Mouse (Mus musculus) MEL (cell line): Measurements from ENCODE around the gene Ifna15. TPM values are rescaled to one million over a fixed set of nuclear protein-coding genes. Genes with fewer than 3 reads are reported as not detected.

Experiments used
- polyA plus RNA-seq, 2 experiments: library from polyadenylated mRNA; stranded (reverse) in 1 of 2; unstranded in 1 of 2; fragments of >175 nt in 1 of 2; fragments of >200 nt in 1 of 2; gene quantifications; 2 replicates each; pipeline versions ENCODE4 v1.2.1 to v1.2.4; 2012; ENCODE audit warnings: low replicate concordance in 2 of 2, low read depth in 1 of 2; ENCODE audit not compliant: insufficient read length in 2 of 2, insufficient read depth in 1 of 2, missing spikeins in 1 of 2
- total RNA-seq: library from RNA; depleted of rRNA; stranded (reverse); fragments of 300-350 nt; gene quantifications from 2 replicates; pipeline ENCODE4 v1.2.3, GENCODE M21; 2012; rRNA removed

The Ifna15 gene
- total and polyA plus RNA-seq, 3 experiments, result not detected

Other genes starting within 250 kb of the Ifna15 start
- 0.19 and 0.39 TPM in 2 replicates for gene Hacd4, start 119.3 kb downstream of the Ifna15 start, total RNA-seq
- gene Hacd4, start 119.3 kb downstream of the Ifna15 start, polyA plus RNA-seq, result under 1 TPM in 1 of 2 experiments, not detected in 1; 0.64 TPM
- gene Ifnb1, start 35.5 kb downstream of the Ifna15 start, total RNA-seq, result not detected in 2 replicates
- gene Ifnb1, start 35.5 kb downstream of the Ifna15 start, polyA plus RNA-seq, result not detected
- gene Ifna14, start 13.6 kb upstream of the Ifna15 start, total RNA-seq, result not detected in 2 replicates
- gene Ifna14, start 13.6 kb upstream of the Ifna15 start, polyA plus RNA-seq, result not detected
- not detected in 2 replicates for gene Ifna9, start 34.1 kb upstream of the Ifna15 start, total RNA-seq
- not detected for gene Ifna9, start 34.1 kb upstream of the Ifna15 start, polyA plus RNA-seq
- not detected in 2 replicates for gene Ifna12, start 45.1 kb upstream of the Ifna15 start, total RNA-seq
- not detected for gene Ifna12, start 45.1 kb upstream of the Ifna15 start, polyA plus RNA-seq
- gene C87499, start 76.2 kb upstream of the Ifna15 start, total RNA-seq, result not detected in 2 replicates
- gene C87499, start 76.2 kb upstream of the Ifna15 start, polyA plus RNA-seq, result not detected
- gene Ifna13, start 86.2 kb upstream of the Ifna15 start, total RNA-seq, result not detected in 2 replicates
- gene Ifna13, start 86.2 kb upstream of the Ifna15 start, polyA plus RNA-seq, result not detected
- gene Ifna16, start 118.7 kb upstream of the Ifna15 start, total RNA-seq, result not detected in 2 replicates
- not detected for gene Ifna16, start 118.7 kb upstream of the Ifna15 start, polyA plus RNA-seq
- gene Ifna2, start 125.7 kb upstream of the Ifna15 start, total RNA-seq, result not detected in 2 replicates
- gene Ifna2, start 125.7 kb upstream of the Ifna15 start, polyA plus RNA-seq, result not detected
- not detected in 2 replicates for gene Ifnab, start 133.1 kb upstream of the Ifna15 start, total RNA-seq
- gene Ifnab, start 133.1 kb upstream of the Ifna15 start, polyA plus RNA-seq, result not detected
- 7.8 and 9.8 TPM in 2 replicates for gene Gm26566, start 163.6 kb upstream of the Ifna15 start, total RNA-seq
- gene Gm26566, start 163.6 kb upstream of the Ifna15 start, polyA plus RNA-seq, result under 1 TPM in 1 of 2 experiments, not detected in 1; 0.40 TPM
- gene Klhl9, start 164.2 kb upstream of the Ifna15 start, total RNA-seq, result 33.9 and 35.1 TPM in 2 replicates
- gene Klhl9, start 164.2 kb upstream of the Ifna15 start, polyA plus RNA-seq, result 10 to 100 TPM; 16.6 to 69.5 TPM
- not detected in 2 replicates for gene Gm13271, start 196.6 kb upstream of the Ifna15 start, total RNA-seq
- not detected for gene Gm13271, start 196.6 kb upstream of the Ifna15 start, polyA plus RNA-seq
- gene Gm13283, start 201.9 kb upstream of the Ifna15 start, total RNA-seq, result not detected in 2 replicates
- gene Gm13283, start 201.9 kb upstream of the Ifna15 start, polyA plus RNA-seq, result not detected
- gene Gm13290, start 215.6 kb upstream of the Ifna15 start, total RNA-seq, result not detected in 2 replicates
- gene Gm13290, start 215.6 kb upstream of the Ifna15 start, polyA plus RNA-seq, result under 1 TPM in 1 of 2 experiments, not detected in 1; 0.29 TPM
- gene Gm13289, start 218.7 kb upstream of the Ifna15 start, total RNA-seq, result not detected in 2 replicates
- gene Gm13289, start 218.7 kb upstream of the Ifna15 start, polyA plus RNA-seq, result not detected
- not detected in 2 replicates for gene Gm13272, start 221.6 kb upstream of the Ifna15 start, total RNA-seq
- gene Gm13272, start 221.6 kb upstream of the Ifna15 start, polyA plus RNA-seq, result not detected
- not detected in 2 replicates for gene Ifnz, start 223.9 kb upstream of the Ifna15 start, total RNA-seq
- under 1 TPM in 1 of 2 experiments, not detected in 1; 0.11 TPM for gene Ifnz, start 223.9 kb upstream of the Ifna15 start, polyA plus RNA-seq
- gene Gm13276, start 227.5 kb upstream of the Ifna15 start, total RNA-seq, result not detected in 2 replicates
- gene Gm13276, start 227.5 kb upstream of the Ifna15 start, polyA plus RNA-seq, result not detected
- not detected in 2 replicates for gene Gm13277, start 230.4 kb upstream of the Ifna15 start, total RNA-seq
- not detected for gene Gm13277, start 230.4 kb upstream of the Ifna15 start, polyA plus RNA-seq
- not detected in 2 replicates for gene Gm13278, start 233.3 kb upstream of the Ifna15 start, total RNA-seq
- not detected for gene Gm13278, start 233.3 kb upstream of the Ifna15 start, polyA plus RNA-seq
- not detected in 2 replicates for gene Gm13275, start 236.2 kb upstream of the Ifna15 start, total RNA-seq
- under 1 TPM in 1 of 2 experiments, not detected in 1; 0.52 TPM for gene Gm13275, start 236.2 kb upstream of the Ifna15 start, polyA plus RNA-seq
- not detected in 2 replicates for gene Gm13279, start 239.2 kb upstream of the Ifna15 start, total RNA-seq
- gene Gm13279, start 239.2 kb upstream of the Ifna15 start, polyA plus RNA-seq, result not detected
- 0.10 TPM in 1 of 2 replicates, not detected in the other for gene Gm13285, start 241.4 kb upstream of the Ifna15 start, total RNA-seq
- under 1 TPM in 1 of 2 experiments, not detected in 1; 0.14 TPM for gene Gm13285, start 241.4 kb upstream of the Ifna15 start, polyA plus RNA-seq
- gene Gm13287, start 245.0 kb upstream of the Ifna15 start, total RNA-seq, result not detected in 2 replicates
- not detected for gene Gm13287, start 245.0 kb upstream of the Ifna15 start, polyA plus RNA-seq
- not detected in 2 replicates for gene Gm13288, start 247.3 kb upstream of the Ifna15 start, total RNA-seq
- gene Gm13288, start 247.3 kb upstream of the Ifna15 start, polyA plus RNA-seq, result not detected